Mouse (Mus musculus) stomach, embryonic 14.5 days (tissue): Measurements from ENCODE around the gene Lrrc3. TPM values are rescaled to one million over a fixed set of nuclear protein-coding genes. Genes with fewer than 3 reads are reported as not detected.
"Not testable (repeated sequence)": the region's sequence is repeated elsewhere in the genome, so short reads cannot be mapped to it uniquely, and the experiment has no call there.

Experiments
- ATAC-seq: fragments of 200-750 bp; cut with Nextera tagmentation; 2 replicates; pipeline ENCODE4 v1.8.0; 2017; ENCODE audit warnings: low read depth, moderate TSS enrichment; ENCODE audit not compliant: insufficient number of reproducible peaks, insufficient read depth, low FRiP score
- H3K27ac ChIP-seq: fragments of 300-500 bp; sonication (generic); 2 replicates; pipeline ENCODE4 v1.5.1; 2014; ENCODE audit warnings: mild to moderate bottlenecking, low read length, moderate library complexity, mixed read lengths
- H3K27me3 ChIP-seq: fragments of 300-500 bp; sonication (generic); 2 replicates; pipeline ENCODE4 v1.6.1; 2014; ENCODE audit warnings: low read length, control low read depth, mixed read lengths; ENCODE audit not compliant: control insufficient read depth, insufficient read depth
- H3K36me3 ChIP-seq: fragments of 300-500 bp; sonication (generic); 2 replicates; pipeline ENCODE4 v1.6.1; 2014; ENCODE audit warnings: mild to moderate bottlenecking, control low read depth, low read length, moderate library complexity, mixed read lengths; ENCODE audit not compliant: control insufficient read depth, insufficient read depth
- H3K4me1 ChIP-seq: fragments of 300-500 bp; sonication (generic); 2 replicates; pipeline ENCODE4 v1.6.1; 2014; ENCODE audit warnings: low read length, control low read depth, mixed read lengths; ENCODE audit not compliant: control insufficient read depth, insufficient read depth
- H3K4me2 ChIP-seq: fragments of 300-500 bp; sonication (generic); replicated peaks from 2 replicates; pipeline ENCODE4 v1.6.1; 2014; ENCODE audit warnings: low read depth, low read length, control low read depth
- H3K4me3 ChIP-seq: fragments of 300-500 bp; sonication (generic); 2 replicates; pipeline ENCODE4 v1.5.1; 2014; ENCODE audit warnings: low read depth, low read length, control low read depth
- H3K9ac ChIP-seq: fragments of 300-500 bp; sonication (generic); replicated peaks from 2 replicates; pipeline ENCODE4 v1.6.1; 2014; ENCODE audit warnings: low read depth, mild to moderate bottlenecking, control low read depth, low read length, moderate library complexity, mixed read lengths
- H3K9me3 ChIP-seq: fragments of 300-500 bp; sonication (generic); 2 replicates; pipeline ENCODE4 v1.6.1; 2016; ENCODE audit warnings: low read depth, low read length, control low read depth; ENCODE audit not compliant: control insufficient read depth
- WGBS: fragments of 180-500 bp; shearing (Covaris S2); extraction: QIAGEN DNeasy Blood & Tissue Kit; methylation state at CpG from one replicate; pipeline ENCODE4 v1.1.7; 2014; 5-methylcytosine and 5-hydroxymethylcytosine counted together
- polyA plus RNA-seq: library from polyadenylated mRNA; unstranded; fragments of >200 nt; fragmentation: Nextera tagmentation; extraction: Ambion mirVana; gene quantifications from 2 replicates; pipeline ENCODE4 v1.2.1, GENCODE M21; 2014

The Lrrc3 gene
- 5.4 and 6.7 TPM in 2 replicates for polyA plus RNA-seq

GRCm38 (mm10) chr10:77902211-77902893, at the start of gene Lrrc3:
Gene Lrrc3 (minus strand): TSS chr10:77902536.
- H3K4me2 ChIP-seq = peak within 1 kb of the TSS; percentile 73
- WGBS = under 1% methylated on average over 44 of the region's 46 CpGs
- peak within 1 kb of the TSS; percentile 43 for H3K9ac ChIP-seq
- peak within 1 kb of the TSS; percentile 49 for H3K4me3 ChIP-seq
- peak; percentile 79 for ATAC-seq
- H3K27me3 ChIP-seq = no peaks in the 10 kb centered on the region
- H3K9me3 ChIP-seq = no peaks in the 10 kb centered on the region
- no peaks in the 10 kb centered on the region for H3K4me1 ChIP-seq
- no peaks in the 10 kb centered on the region for H3K36me3 ChIP-seq
- no peak within 1 kb of the TSS for H3K27ac ChIP-seq

- not testable (repeated sequence) for H3K4me1 ChIP-seq, ATAC-seq, H3K36me3 ChIP-seq, H3K4me3 ChIP-seq, H3K9ac ChIP-seq, H3K27me3 ChIP-seq, H3K4me2 ChIP-seq, H3K27ac ChIP-seq, H3K9me3 ChIP-seq
- WGBS = 92% methylated on average over 8 of the region's 12 CpGs
Observed at GRCm38 (mm10) chr10:77950468-77950867, 48.1 kb upstream of the Lrrc3 start.

GRCm38 (mm10) chr10:77939685-77940084, 37.3 kb upstream of the Lrrc3 start:
- no peaks in the 10 kb centered on the region for H3K36me3 ChIP-seq
- no peak overlapping the region for H3K27ac ChIP-seq
- H3K9ac ChIP-seq = no peak overlapping the region
- ATAC-seq = no peak
- WGBS = 70% methylated on average over 2 of the region's 2 CpGs
- no peaks in the 10 kb centered on the region for H3K4me1 ChIP-seq
- H3K4me3 ChIP-seq = no peak overlapping the region
- H3K4me2 ChIP-seq = no peak overlapping the region
- H3K9me3 ChIP-seq = no peaks in the 10 kb centered on the region
- no peaks in the 10 kb centered on the region for H3K27me3 ChIP-seq

- no peak overlapping the region for H3K4me3 ChIP-seq
- H3K4me1 ChIP-seq = no peaks in the 10 kb centered on the region
- no peak overlapping the region for H3K9ac ChIP-seq
- no peak overlapping the region for H3K27ac ChIP-seq
- H3K9me3 ChIP-seq = no peaks in the 10 kb centered on the region
- no peak for ATAC-seq
- no peak overlapping the region for H3K4me2 ChIP-seq
- no peaks in the 10 kb centered on the region for H3K27me3 ChIP-seq
- H3K36me3 ChIP-seq = no peaks in the 10 kb centered on the region
- 82% methylated on average over 10 of the region's 10 CpGs for WGBS
Observed at GRCm38 (mm10) chr10:77927375-77927774, 25.0 kb upstream of the Lrrc3 start.

GRCm38 (mm10) chr10:77926140-77926539, 23.8 kb upstream of the Lrrc3 start:
- ATAC-seq = no peak
- Histone ChIP-seq H3K27me3 (no peaks in the 10 kb centered on the region), H3K27ac (no peak overlapping the region), H3K9ac (no peak overlapping the region), H3K4me1 (no peaks in the 10 kb centered on the region), H3K9me3 (no peaks in the 10 kb centered on the region), H3K4me3 (no peak overlapping the region), H3K4me2 (no peak overlapping the region), H3K36me3 (no peaks in the 10 kb centered on the region)
- 48% methylated on average over 7 of the region's 7 CpGs for WGBS

GRCm38 (mm10) chr10:77922681-77923080, 20.3 kb upstream of the Lrrc3 start:
- Histone ChIP-seq H3K4me3 (no peak overlapping the region), H3K4me2 (no peak overlapping the region), H3K36me3 (no peaks in the 10 kb centered on the region), H3K9me3 (no peaks in the 10 kb centered on the region), H3K4me1 (no peaks in the 10 kb centered on the region), H3K9ac (no peak overlapping the region), H3K27ac (no peak overlapping the region), H3K27me3 (no peaks in the 10 kb centered on the region)
- no peak for ATAC-seq
- 62% methylated on average over 4 of the region's 4 CpGs for WGBS

GRCm38 (mm10) chr10:77921009-77921408, 18.7 kb upstream of the Lrrc3 start:
- no peaks in the 10 kb centered on the region for H3K36me3 ChIP-seq
- no peak for ATAC-seq
- no peaks in the 10 kb centered on the region for H3K27me3 ChIP-seq
- WGBS = 72% methylated on average over 5 of the region's 5 CpGs
- H3K4me1 ChIP-seq = no peaks in the 10 kb centered on the region
- no peaks in the 10 kb centered on the region for H3K9me3 ChIP-seq
- no peak overlapping the region for H3K4me3 ChIP-seq
- no peak overlapping the region for H3K9ac ChIP-seq
- no peak overlapping the region for H3K27ac ChIP-seq
- H3K4me2 ChIP-seq = no peak overlapping the region

GRCm38 (mm10) chr10:77916636-77917335, 14.4 kb upstream of the Lrrc3 start:
- Histone ChIP-seq H3K9me3 (no peaks in the 10 kb centered on the region), H3K27me3 (no peaks in the 10 kb centered on the region), H3K4me3 (no peak overlapping the region), H3K9ac (no peak overlapping the region), H3K4me2 (no peak overlapping the region), H3K27ac (no peak overlapping the region), H3K4me1 (no peaks in the 10 kb centered on the region), H3K36me3 (no peaks in the 10 kb centered on the region)
- no peak for ATAC-seq
- WGBS = 68% methylated on average over 8 of the region's 8 CpGs
